Mouse (Mus musculus): ENCODE measurements around the gene Gm11084. TPM values are rescaled to one million over a fixed set of nuclear protein-coding genes. Genes with fewer than 3 reads are reported as not detected.

The Gm11084 gene
- polyA plus RNA-seq, 1 experiment from 2014 or later = not detected

DNA sequence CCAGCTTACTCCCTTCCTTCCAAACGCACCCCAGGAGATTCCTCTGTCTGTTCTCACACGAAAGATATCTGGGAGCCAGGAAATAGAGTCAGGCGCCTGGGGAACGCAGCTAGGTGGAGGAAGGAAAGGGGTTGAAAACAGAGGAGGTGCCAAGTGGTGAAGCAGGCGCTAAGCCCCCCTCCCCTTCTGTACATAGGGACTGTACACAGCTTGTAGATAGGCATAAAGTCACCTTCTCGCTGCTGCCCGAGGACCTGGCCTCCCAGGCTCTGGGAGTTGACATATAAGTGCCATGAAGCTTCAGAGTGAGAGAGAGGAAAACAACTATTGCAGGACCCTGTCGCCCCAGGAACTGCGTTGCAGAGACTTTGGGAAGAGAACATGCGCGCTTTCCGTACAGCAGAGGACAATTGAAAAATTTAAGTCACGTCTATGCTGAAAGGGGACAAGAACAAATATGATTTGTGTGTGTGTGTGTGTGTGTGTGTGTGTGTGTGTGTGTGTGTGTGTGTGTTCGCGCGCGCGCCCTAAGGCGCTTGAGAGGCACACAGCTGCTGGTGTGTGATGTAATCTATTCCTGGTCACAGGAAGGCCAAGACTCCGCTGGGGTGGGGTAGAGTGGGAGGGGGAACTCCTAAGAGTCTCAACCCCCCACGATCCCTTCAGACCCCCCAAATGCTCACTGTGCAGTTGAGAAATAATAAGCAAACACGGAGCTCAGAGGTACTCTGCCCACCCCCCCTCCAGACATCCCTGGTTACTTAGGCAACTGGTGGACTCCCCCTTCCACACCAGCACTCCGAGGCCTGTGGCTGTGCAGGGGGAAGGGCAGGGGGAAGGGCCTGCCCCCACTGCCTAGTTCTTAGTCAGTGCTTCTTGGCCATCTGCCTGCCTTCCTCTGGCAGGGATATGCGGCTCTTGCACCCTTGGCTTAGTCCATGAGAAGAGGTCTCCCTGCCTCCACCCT lies 17.5 kb upstream of the Gm11084 start:
- H3K9ac ChIP-seq (ENCODE audit: low read depth, low read length) = peak overlapping the region; percentile 24; the same call in 1 of the 2 replicates

DNA sequence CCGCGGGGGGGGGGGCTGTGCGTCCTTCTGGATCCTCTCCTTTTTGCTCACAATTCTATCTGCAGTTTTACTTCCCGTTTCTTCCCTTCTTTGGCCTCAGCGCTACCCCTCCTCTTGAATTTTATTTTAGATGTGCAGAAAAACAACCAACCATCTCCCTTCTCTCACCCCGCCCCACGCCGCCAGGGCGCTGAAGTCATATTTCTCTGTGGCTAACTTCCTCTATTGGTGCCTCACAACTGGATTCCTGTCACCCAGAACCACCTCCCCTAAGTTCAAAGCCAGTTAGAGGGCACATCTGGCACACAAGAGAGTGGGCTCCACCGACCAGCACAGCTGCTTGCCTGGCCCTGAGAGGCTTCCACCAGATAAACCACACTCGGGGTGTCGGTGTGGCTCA lies 16.5 kb upstream of the Gm11084 start:
- Histone ChIP-seq H3K9ac (ENCODE audit: low read depth, low read length) (no peak overlapping the region), H3K27me3 (ENCODE audit: insufficient read depth, low read length) (no peaks in the 10 kb centered on the region), H3K9me3 (replicated peaks; ENCODE audit: low read length) (no peaks in the 10 kb centered on the region), H3K27ac (peak overlapping the region; percentile 76; the same call in 1 of the 2 replicates), H3K4me2 (ENCODE audit: low read length) (0 out of 2 replicates have a peak overlapping the region, but pooled peaks have one; percentile 10), H3K4me3 (replicated peaks; ENCODE audit: low read depth, low read length) (no peak overlapping the region), H3K4me1 (replicated peaks; ENCODE audit: insufficient read depth, low read length) (no peaks in the 10 kb centered on the region; the same call in 1 of the 2 replicates), H3K36me3 (ENCODE audit: insufficient read depth, low read length) (no peaks in the 10 kb centered on the region)
- 37% methylated on average over 12 of the region's 12 CpGs for WGBS
- no peak for TF ChIP-seq CTCF (IDR thresholded peaks at IDR 0.05; ENCODE audit: low read depth)
- ATAC-seq (replicated peaks; ENCODE audit: low FRiP score, low read depth) (no peak), DNase-seq (ENCODE audit: low spot score) (no peak)

More for the DNA sequence above, 17.5 kb upstream of the Gm11084 start:
- H3K4me1 ChIP-seq (replicated peaks; ENCODE audit: insufficient read depth, low read length) = no peaks in the 10 kb centered on the region; the same call in 1 of the 2 replicates
- H3K27me3 ChIP-seq (ENCODE audit: insufficient read depth, low read length) = no peaks in the 10 kb centered on the region
- 26% methylated on average over 24 of the region's 24 CpGs for WGBS
- H3K4me2 ChIP-seq (ENCODE audit: low read length) = peak overlapping the region; percentile 47
- peak overlapping the region; percentile 76 for H3K27ac ChIP-seq
- H3K4me3 ChIP-seq (replicated peaks; ENCODE audit: low read depth, low read length) = 0 out of 2 replicates have a peak overlapping the region, but pooled peaks have one; percentile 7
- no peaks in the 10 kb centered on the region for H3K36me3 ChIP-seq (ENCODE audit: insufficient read depth, low read length)
- DNase-seq (ENCODE audit: low spot score) = peak; percentile 75
- ATAC-seq (replicated peaks; ENCODE audit: low FRiP score, low read depth) = peak; percentile 81
- H3K9me3 ChIP-seq (replicated peaks; ENCODE audit: low read length) = no peaks in the 10 kb centered on the region
- TF ChIP-seq CTCF (IDR thresholded peaks at IDR 0.05; ENCODE audit: low read depth) = no peak

DNA sequence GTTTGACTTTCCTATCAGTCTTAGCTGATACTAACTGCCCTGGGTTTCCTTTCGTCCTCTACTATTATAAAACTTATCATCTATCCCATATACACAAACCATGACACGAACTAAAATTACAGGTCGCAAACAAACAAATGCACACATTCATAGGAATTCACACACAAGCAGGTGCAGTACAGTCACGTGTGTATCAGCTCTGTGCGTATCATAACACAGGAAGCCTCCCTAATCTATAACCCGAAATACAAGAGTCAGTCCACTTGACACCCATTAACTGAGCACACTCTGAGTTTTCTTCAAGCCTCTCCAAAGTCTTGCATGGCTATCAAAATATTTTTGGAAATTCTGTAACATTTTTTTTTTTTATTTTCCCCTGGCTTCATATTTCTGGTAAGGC lies 15.9 kb upstream of the Gm11084 start:
- no peak for ATAC-seq (replicated peaks; ENCODE audit: low FRiP score, low read depth)
- Histone ChIP-seq H3K9ac (ENCODE audit: low read depth, low read length) (no peak overlapping the region), H3K4me1 (replicated peaks; ENCODE audit: insufficient read depth, low read length) (no peaks in the 10 kb centered on the region; the same call in 1 of the 2 replicates), H3K9me3 (replicated peaks; ENCODE audit: low read length) (no peaks in the 10 kb centered on the region), H3K4me2 (ENCODE audit: low read length) (no peak overlapping the region), H3K27ac (no peak overlapping the region), H3K4me3 (replicated peaks; ENCODE audit: low read depth, low read length) (no peak overlapping the region), H3K36me3 (ENCODE audit: insufficient read depth, low read length) (no peaks in the 10 kb centered on the region), H3K27me3 (ENCODE audit: insufficient read depth, low read length) (no peaks in the 10 kb centered on the region)
- TF ChIP-seq CTCF (IDR thresholded peaks at IDR 0.05; ENCODE audit: low read depth) = no peak
- no peak for DNase-seq (ENCODE audit: low spot score)
- WGBS = 89% methylated on average over 6 of the region's 6 CpGs

DNA sequence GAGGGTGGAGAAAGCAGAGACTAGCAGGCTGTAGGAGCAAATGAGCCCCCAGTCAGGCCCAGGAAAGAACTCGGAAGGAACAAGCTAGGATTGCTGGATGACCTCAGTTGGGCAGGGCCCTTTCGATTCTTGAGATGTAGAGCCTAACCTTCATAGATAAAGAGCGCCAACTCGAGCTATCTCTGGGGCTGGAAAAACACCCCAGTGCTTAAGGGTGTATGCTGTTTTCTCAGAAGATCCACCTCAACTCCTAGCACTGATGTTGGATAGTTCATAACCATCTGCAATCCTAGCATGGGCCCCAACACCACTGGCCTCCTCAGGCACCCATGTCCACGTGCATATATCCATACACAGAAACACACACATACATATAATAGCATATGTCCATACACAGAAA lies 15.5 kb upstream of the Gm11084 start:
- ATAC-seq (replicated peaks; ENCODE audit: low FRiP score, low read depth) (no peak), DNase-seq (ENCODE audit: low spot score) (no peak)
- Histone ChIP-seq H3K4me3 (replicated peaks; ENCODE audit: low read depth, low read length) (no peak overlapping the region), H3K9me3 (replicated peaks; ENCODE audit: low read length) (no peaks in the 10 kb centered on the region), H3K4me2 (ENCODE audit: low read length) (no peak overlapping the region), H3K36me3 (ENCODE audit: insufficient read depth, low read length) (no peaks in the 10 kb centered on the region), H3K27ac (no peak overlapping the region), H3K4me1 (replicated peaks; ENCODE audit: insufficient read depth, low read length) (no peaks in the 10 kb centered on the region; the same call in 1 of the 2 replicates), H3K9ac (ENCODE audit: low read depth, low read length) (no peak overlapping the region), H3K27me3 (ENCODE audit: insufficient read depth, low read length) (no peaks in the 10 kb centered on the region)
- TF ChIP-seq CTCF (IDR thresholded peaks at IDR 0.05; ENCODE audit: low read depth) = no peak
- 89% methylated on average over 5 of the region's 5 CpGs for WGBS

DNA sequence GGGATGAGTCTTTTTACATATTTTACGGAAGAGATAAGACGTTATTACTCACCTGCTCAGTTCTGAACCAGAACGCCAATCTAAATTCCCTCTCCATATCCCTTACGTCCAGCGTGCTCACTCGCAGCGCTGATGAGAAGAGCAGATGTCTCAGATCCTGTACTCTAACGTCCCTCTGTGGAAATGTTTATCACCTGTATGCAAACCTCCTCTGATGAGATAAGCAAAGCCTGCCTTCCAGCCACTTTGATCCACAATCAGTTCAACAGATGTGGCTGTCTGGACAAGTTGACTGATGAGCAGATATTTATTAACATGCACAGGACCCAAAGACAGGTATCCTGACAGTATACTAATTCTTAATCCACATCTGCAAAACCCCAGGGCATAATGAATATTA lies 13.7 kb upstream of the Gm11084 start:
- no peak overlapping the region for H3K9ac ChIP-seq (ENCODE audit: low read depth, low read length)
- no peak overlapping the region for H3K4me3 ChIP-seq (replicated peaks; ENCODE audit: low read depth, low read length)
- no peaks in the 10 kb centered on the region for H3K27me3 ChIP-seq (ENCODE audit: insufficient read depth, low read length)
- H3K27ac ChIP-seq = no peak overlapping the region
- TF ChIP-seq CTCF (IDR thresholded peaks at IDR 0.05; ENCODE audit: low read depth) = no peak
- DNase-seq (ENCODE audit: low spot score) = no peak
- no peaks in the 10 kb centered on the region for H3K9me3 ChIP-seq (replicated peaks; ENCODE audit: low read length)
- WGBS = 67% methylated on average over 8 of the region's 8 CpGs
- ATAC-seq (replicated peaks; ENCODE audit: low FRiP score, low read depth) = no peak
- no peak overlapping the region for H3K4me2 ChIP-seq (ENCODE audit: low read length)
- H3K36me3 ChIP-seq (ENCODE audit: insufficient read depth, low read length) = no peaks in the 10 kb centered on the region
- no peaks in the 10 kb centered on the region; the same call in 1 of the 2 replicates for H3K4me1 ChIP-seq (replicated peaks; ENCODE audit: insufficient read depth, low read length)

DNA sequence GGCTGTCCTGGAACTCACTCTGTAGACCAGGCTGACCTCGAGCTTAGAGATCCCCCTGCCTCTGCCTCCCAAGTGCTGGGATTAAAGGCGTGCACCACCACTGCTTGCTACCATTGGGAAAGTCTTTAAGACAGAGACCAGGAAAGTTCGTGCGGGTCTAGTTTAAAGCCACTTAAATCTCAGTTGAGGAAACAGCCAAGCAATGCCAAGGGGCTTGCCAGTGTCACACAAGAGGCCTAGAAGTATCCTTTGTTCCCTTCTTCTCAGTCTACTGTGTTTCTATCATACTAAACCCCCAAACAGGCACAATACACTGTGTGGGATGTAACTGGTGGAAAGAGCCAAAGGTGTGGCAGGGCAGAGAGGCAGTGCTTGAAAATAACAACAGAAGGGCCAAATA lies 11.1 kb upstream of the Gm11084 start:
- H3K9ac ChIP-seq (ENCODE audit: low read depth, low read length) = no peak overlapping the region
- DNase-seq (ENCODE audit: low spot score) (no peak), ATAC-seq (replicated peaks; ENCODE audit: low FRiP score, low read depth) (no peak)
- no peak overlapping the region for H3K27ac ChIP-seq
- H3K4me1 ChIP-seq (replicated peaks; ENCODE audit: insufficient read depth, low read length) = no peaks in the 10 kb centered on the region
- no peaks in the 10 kb centered on the region for H3K36me3 ChIP-seq (ENCODE audit: insufficient read depth, low read length)
- H3K4me2 ChIP-seq (ENCODE audit: low read length) = no peak overlapping the region
- no peak overlapping the region for H3K4me3 ChIP-seq (replicated peaks; ENCODE audit: low read depth, low read length)
- no peaks in the 10 kb centered on the region for H3K9me3 ChIP-seq (replicated peaks; ENCODE audit: low read length)
- WGBS = 90% methylated on average over 4 of the region's 4 CpGs
- H3K27me3 ChIP-seq (ENCODE audit: insufficient read depth, low read length) = no peaks in the 10 kb centered on the region
- no peak for TF ChIP-seq CTCF (IDR thresholded peaks at IDR 0.05; ENCODE audit: low read depth)

Measured in kidney, postnatal 0 days (tissue).